Mouse (Mus musculus): ENCODE measurements around the gene Il17rd. TPM values are rescaled to one million over a fixed set of nuclear protein-coding genes. Genes with fewer than 3 reads are reported as not detected.

The Il17rd gene
- polyA plus RNA-seq, 1 experiment from 2014 or later = 2.1 TPM

GRCm38 (mm10) chr14:27039281-27040248 is 824 bp downstream of the Il17rd start:
- Histone ChIP-seq H3K9ac (ENCODE audit: low read depth, low read length) (peak overlapping the region; percentile 74), H3K27ac (ENCODE audit: low read depth, low read length) (no peak overlapping the region; the same call in 1 of the 2 replicates), H3K27me3 (ENCODE audit: control insufficient read depth, insufficient read depth, low read length) (no peaks in the 10 kb centered on the region; the same call in 1 of the 2 replicates), H3K4me2 (peak overlapping the region; percentile 82), H3K36me3 (ENCODE audit: control insufficient read depth, insufficient read depth, low read length) (no peaks in the 10 kb centered on the region), H3K4me3 (ENCODE audit: low read depth, low read length) (peak overlapping the region; percentile 77), H3K9me3 (replicated peaks; ENCODE audit: control insufficient read depth, low read length) (no peaks in the 10 kb centered on the region), H3K4me1 (ENCODE audit: control insufficient read depth, insufficient read depth, low read length) (peaks cover 12% of the 10 kb centered on the region)
- WGBS (ENCODE audit: insufficient replicate concordance) = under 1% methylated on average over 54 of the region's 59 CpGs
- peak; percentile 46; the same call in 1 of the 2 replicates for ATAC-seq (replicated peaks; ENCODE audit: insufficient number of reproducible peaks, low FRiP score, low TSS enrichment)

GRCm38 (mm10) chr14:27040451-27040850 is 1.7 kb downstream of the Il17rd start:
- Histone ChIP-seq H3K9ac (ENCODE audit: low read depth, low read length) (no peak overlapping the region), H3K36me3 (ENCODE audit: control insufficient read depth, insufficient read depth, low read length) (no peaks in the 10 kb centered on the region), H3K27ac (ENCODE audit: low read depth, low read length) (no peak overlapping the region), H3K4me2 (peak overlapping the region; percentile 82), H3K4me1 (ENCODE audit: control insufficient read depth, insufficient read depth, low read length) (peaks cover 20% of the 10 kb centered on the region), H3K9me3 (replicated peaks; ENCODE audit: control insufficient read depth, low read length) (no peaks in the 10 kb centered on the region), H3K4me3 (ENCODE audit: low read depth, low read length) (peak overlapping the region; percentile 77), H3K27me3 (ENCODE audit: control insufficient read depth, insufficient read depth, low read length) (no peaks in the 10 kb centered on the region; the same call in 1 of the 2 replicates)
- 10% methylated on average over 12 of the region's 12 CpGs for WGBS (ENCODE audit: insufficient replicate concordance)
- ATAC-seq (replicated peaks; ENCODE audit: insufficient number of reproducible peaks, low FRiP score, low TSS enrichment) = no peak

GRCm38 (mm10) chr14:27042280-27042983 is 3.7 kb downstream of the Il17rd start:
- ATAC-seq (replicated peaks; ENCODE audit: insufficient number of reproducible peaks, low FRiP score, low TSS enrichment) = no peak
- Histone ChIP-seq H3K9ac (ENCODE audit: low read depth, low read length) (no peak overlapping the region), H3K4me3 (ENCODE audit: low read depth, low read length) (no peak overlapping the region), H3K4me2 (no peak overlapping the region), H3K36me3 (ENCODE audit: control insufficient read depth, insufficient read depth, low read length) (no peaks in the 10 kb centered on the region), H3K9me3 (replicated peaks; ENCODE audit: control insufficient read depth, low read length) (no peaks in the 10 kb centered on the region), H3K27me3 (ENCODE audit: control insufficient read depth, insufficient read depth, low read length) (no peaks in the 10 kb centered on the region; the same call in 1 of the 2 replicates), H3K4me1 (ENCODE audit: control insufficient read depth, insufficient read depth, low read length) (peaks cover 24% of the 10 kb centered on the region), H3K27ac (ENCODE audit: low read depth, low read length) (no peak overlapping the region)
- 54% methylated on average over 8 of the region's 8 CpGs for WGBS (ENCODE audit: insufficient replicate concordance)

GRCm38 (mm10) chr14:27043416-27043815 is 4.7 kb downstream of the Il17rd start:
- Histone ChIP-seq H3K4me1 (ENCODE audit: control insufficient read depth, insufficient read depth, low read length) (peaks cover 26% of the 10 kb centered on the region), H3K36me3 (ENCODE audit: control insufficient read depth, insufficient read depth, low read length) (no peaks in the 10 kb centered on the region), H3K9ac (ENCODE audit: low read depth, low read length) (no peak overlapping the region), H3K4me3 (ENCODE audit: low read depth, low read length) (no peak overlapping the region), H3K4me2 (no peak overlapping the region), H3K27ac (ENCODE audit: low read depth, low read length) (0 out of 2 replicates have a peak overlapping the region, but pooled peaks have one; percentile 41), H3K27me3 (ENCODE audit: control insufficient read depth, insufficient read depth, low read length) (no peaks in the 10 kb centered on the region; the same call in 1 of the 2 replicates), H3K9me3 (replicated peaks; ENCODE audit: control insufficient read depth, low read length) (no peaks in the 10 kb centered on the region)
- 50% methylated on average over 5 of the region's 5 CpGs for WGBS (ENCODE audit: insufficient replicate concordance)
- ATAC-seq (replicated peaks; ENCODE audit: insufficient number of reproducible peaks, low FRiP score, low TSS enrichment) = no peak

- Histone ChIP-seq H3K27me3 (ENCODE audit: control insufficient read depth, insufficient read depth, low read length) (no peaks in the 10 kb centered on the region; the same call in 1 of the 2 replicates), H3K27ac (ENCODE audit: low read depth, low read length) (peak overlapping the region; percentile 74), H3K9ac (ENCODE audit: low read depth, low read length) (no peak overlapping the region), H3K4me3 (ENCODE audit: low read depth, low read length) (no peak overlapping the region), H3K4me2 (peak overlapping the region; percentile 46), H3K36me3 (ENCODE audit: control insufficient read depth, insufficient read depth, low read length) (no peaks in the 10 kb centered on the region), H3K4me1 (ENCODE audit: control insufficient read depth, insufficient read depth, low read length) (peaks cover 29% of the 10 kb centered on the region), H3K9me3 (replicated peaks; ENCODE audit: control insufficient read depth, low read length) (no peaks in the 10 kb centered on the region)
- ATAC-seq (replicated peaks; ENCODE audit: insufficient number of reproducible peaks, low FRiP score, low TSS enrichment) = peak; percentile 55; the same call in 1 of the 2 replicates
- WGBS (ENCODE audit: insufficient replicate concordance) = 4% methylated on average over 11 of the region's 11 CpGs
Measured at GRCm38 (mm10) chr14:27044221-27044966, 5.7 kb downstream of the Il17rd start.

- H3K27ac ChIP-seq (ENCODE audit: low read depth, low read length) = peak overlapping the region; percentile 74
- H3K9ac ChIP-seq (ENCODE audit: low read depth, low read length) = no peak overlapping the region
- WGBS (ENCODE audit: insufficient replicate concordance) = 0% methylated on average over 2 of the region's 2 CpGs
- no peak overlapping the region for H3K4me3 ChIP-seq (ENCODE audit: low read depth, low read length)
- peaks cover 31% of the 10 kb centered on the region for H3K4me1 ChIP-seq (ENCODE audit: control insufficient read depth, insufficient read depth, low read length)
- H3K4me2 ChIP-seq = peak overlapping the region; percentile 46
- peak; percentile 64; the same call in 1 of the 2 replicates for ATAC-seq (replicated peaks; ENCODE audit: insufficient number of reproducible peaks, low FRiP score, low TSS enrichment)
- H3K9me3 ChIP-seq (replicated peaks; ENCODE audit: control insufficient read depth, low read length) = no peaks in the 10 kb centered on the region
- no peaks in the 10 kb centered on the region for H3K36me3 ChIP-seq (ENCODE audit: control insufficient read depth, insufficient read depth, low read length)
- no peaks in the 10 kb centered on the region for H3K27me3 ChIP-seq (ENCODE audit: control insufficient read depth, insufficient read depth, low read length)
Measured at GRCm38 (mm10) chr14:27044967-27045361, 6.2 kb downstream of the Il17rd start.

DNA sequence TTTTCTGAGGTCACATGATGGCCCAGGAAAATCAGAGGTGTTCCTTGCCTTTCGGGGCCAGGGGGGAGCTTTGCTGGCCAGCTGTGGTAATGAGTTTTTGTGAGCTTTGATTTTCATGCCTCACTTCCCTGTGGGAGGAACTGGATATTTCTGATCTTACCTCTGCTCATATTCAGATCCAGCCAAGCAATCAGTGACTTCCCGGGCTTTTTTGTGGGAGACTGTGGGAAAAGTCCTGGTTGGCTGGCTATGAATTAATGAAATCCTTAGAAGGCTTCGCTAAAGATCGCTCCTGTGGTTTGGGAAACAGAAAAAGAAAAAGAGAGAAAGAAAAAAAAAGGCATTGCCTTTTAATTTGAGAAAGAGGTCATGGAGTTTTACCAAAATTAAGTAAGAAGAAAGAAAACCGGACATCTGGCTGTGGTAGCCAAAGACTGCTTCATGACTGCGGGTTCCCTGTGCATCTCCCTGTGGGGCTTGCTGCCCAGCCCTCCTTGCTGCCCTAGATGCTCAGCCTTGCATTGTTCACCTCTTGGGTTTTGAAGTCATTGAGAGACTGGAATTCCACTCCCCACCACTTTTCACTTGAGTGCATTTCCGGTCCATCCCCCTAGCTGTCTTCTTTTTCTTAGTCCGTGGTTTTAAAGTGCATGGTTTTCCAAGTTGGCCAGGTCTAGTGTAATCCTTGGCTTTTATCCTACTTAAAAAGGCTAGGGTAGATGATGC is 9.7 kb downstream of the Il17rd start:
- no peak overlapping the region for H3K4me3 ChIP-seq (ENCODE audit: low read depth, low read length)
- H3K4me1 ChIP-seq (ENCODE audit: control insufficient read depth, insufficient read depth, low read length) = peaks cover 35% of the 10 kb centered on the region
- H3K36me3 ChIP-seq (ENCODE audit: control insufficient read depth, insufficient read depth, low read length) = no peaks in the 10 kb centered on the region
- no peak overlapping the region for H3K4me2 ChIP-seq
- H3K9me3 ChIP-seq (replicated peaks; ENCODE audit: control insufficient read depth, low read length) = no peaks in the 10 kb centered on the region
- no peaks in the 10 kb centered on the region for H3K27me3 ChIP-seq (ENCODE audit: control insufficient read depth, insufficient read depth, low read length)
- WGBS (ENCODE audit: insufficient replicate concordance) = 66% methylated on average over 8 of the region's 8 CpGs
- no peak overlapping the region for H3K9ac ChIP-seq (ENCODE audit: low read depth, low read length)
- no peak overlapping the region for H3K27ac ChIP-seq (ENCODE audit: low read depth, low read length)
- ATAC-seq (replicated peaks; ENCODE audit: insufficient number of reproducible peaks, low FRiP score, low TSS enrichment) = no peak
